7 mouse cellular contexts compared by ENCODE assay signal in the genomic region with DNA sequence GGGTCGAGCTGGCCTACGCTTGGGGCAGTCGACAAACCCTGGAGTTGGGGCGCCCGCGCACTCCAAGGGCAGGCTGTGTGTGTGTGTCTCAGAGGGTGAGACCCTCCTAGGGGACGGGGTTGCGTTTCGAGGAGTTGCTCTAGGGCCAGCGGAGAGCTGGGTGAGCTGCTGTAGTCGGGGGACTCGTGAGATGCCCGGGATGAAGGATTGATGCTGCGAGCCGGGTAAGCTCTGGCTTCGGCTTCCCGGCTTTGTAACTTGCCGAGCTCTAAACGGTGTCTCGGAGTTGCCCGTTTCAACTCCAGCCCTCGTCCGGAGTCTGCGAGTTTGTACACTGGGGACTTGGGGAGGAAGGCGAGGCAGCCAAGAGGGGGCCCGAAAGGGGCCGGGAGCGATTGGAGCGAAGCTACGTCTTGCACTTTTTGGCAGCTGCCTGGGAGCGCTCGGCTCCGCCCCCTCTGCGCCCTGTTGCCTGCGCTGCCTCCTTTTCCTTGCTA. TPM values are rescaled to one million over a fixed set of nuclear protein-coding genes. Genes with fewer than 3 reads are reported as not detected.
DNase-seq lines count a peak whose midpoint lies in the region; ATAC-seq and TF ChIP-seq lines count a peak whose summit lies in the region.

No protein-coding gene starts in this region.

- peaks cover 13% of the 10 kb centered on the region for H3K36me3 ChIP-seq in intestine, embryonic 14.5 days (ENCODE audit: control insufficient read depth, insufficient read depth, low read length)
- H3K36me3 ChIP-seq in small intestine, adult 2 months (ENCODE audit: control insufficient read depth, insufficient read depth, low read length), result peaks cover 10% of the 10 kb centered on the region

- TF ChIP-seq POLR2A in small intestine, adult 2 months (IDR thresholded peaks at IDR 0.05; ENCODE audit: low read depth, low read length), result no peak

- no peaks in the 10 kb centered on the region for H3K27me3 ChIP-seq in intestine, embryonic 14.5 days (replicated peaks; ENCODE audit: control insufficient read depth, insufficient read depth, low read length)
- H3K27me3 ChIP-seq in small intestine, adult 2 months (ENCODE audit: control insufficient read depth, insufficient read depth, low read length), result no peaks in the 10 kb centered on the region

- no peak for TF ChIP-seq CTCF in small intestine, adult 2 months (IDR thresholded peaks at IDR 0.05; ENCODE audit: extremely low read depth, insufficient read length, insufficient replicate concordance, low read depth, low read length)

- H3K9me3 ChIP-seq in intestine, embryonic 14.5 days (ENCODE audit: control insufficient read depth, low read length), result no peaks in the 10 kb centered on the region

- H3K9ac ChIP-seq in intestine, embryonic 14.5 days (ENCODE audit: low read length), result peak overlapping the region; percentile 96

- intact Hi-C loops in gastrocnemius, postnatal 14 days (cut with DNase I; ENCODE audit: low total_unique reads), result no loop called here
- intact Hi-C loops in left cerebral cortex, postnatal 25 days (cut with DNase I), result loop anchor here (5.0 kb wide), 2 partner anchors 35 to 225 kb away; no protein-coding TSS in a partner anchor

- H3K4me3 ChIP-seq in intestine, embryonic 14.5 days (ENCODE audit: low read depth, low read length), result peak overlapping the region; percentile 86
- H3K4me3 ChIP-seq in small intestine, adult 2 months (ENCODE audit: low read depth, low read length), result peak overlapping the region; percentile 87

- peak overlapping the region; percentile 94 for H3K27ac ChIP-seq in intestine, embryonic 14.5 days (ENCODE audit: low read depth)
- H3K27ac ChIP-seq in small intestine, adult 2 months (ENCODE audit: insufficient read depth, low read depth, low read length), result 0 out of 2 replicates have a peak overlapping the region, but pooled peaks have one; percentile 0

- under 1% methylated on average over 35 of the region's 35 CpGs for WGBS in intestine, embryonic 14.5 days
- WGBS in small intestine, adult 2 months, result under 1% methylated on average over 35 of the region's 35 CpGs

- H3K4me2 ChIP-seq in intestine, embryonic 14.5 days (ENCODE audit: low read length), result peak overlapping the region; percentile 68

- peak; percentile 65 for ATAC-seq in intestine, embryonic 14.5 days (replicated peaks; ENCODE audit: low FRiP score, low TSS enrichment, low read depth)

- H3K4me1 ChIP-seq in intestine, embryonic 14.5 days (replicated peaks; ENCODE audit: control insufficient read depth, insufficient read depth, low read length), result peaks cover 3% of the 10 kb centered on the region
- no peaks in the 10 kb centered on the region; the same call in 1 of the 2 replicates for H3K4me1 ChIP-seq in small intestine, adult 2 months (ENCODE audit: control insufficient read depth, insufficient read depth, insufficient read length, low read length)

- DNase-seq in adrenal gland, adult 18-20 months (ENCODE audit: low spot score in 2 of 2), result peak; percentile 62 to 65
- peak; percentile 80 for DNase-seq in embryo, embryonic 10.5 days (ENCODE audit: low spot score)
- DNase-seq in gastrocnemius, postnatal 14 days, result peak; percentile 81
- peak; percentile 90 for DNase-seq in intestine, embryonic 14.5 days (ENCODE audit: low spot score)
- DNase-seq in left cerebral cortex, postnatal 25 days (ENCODE audit: low spot score in 2 of 2), result peak; percentile 35 to 68
- DNase-seq in mesoderm, embryonic 11.5 days (ENCODE audit: low read depth, low spot score), result peak; percentile 78

RNA-seq across cellular contexts. Expression of gene Mier3, which starts 6.6 kb away (rescaled TPM):
- 10 to 100 TPM; 24.7 to 46.0 TPM for total RNA-seq in adrenal gland, adult 18-20 months (2021)
- 10 to 100 TPM; 10.2 to 12.9 TPM for total RNA-seq in gastrocnemius, postnatal 14 days (2021)
- polyA plus RNA-seq in intestine, embryonic 14.5 days (2014; fragmentation: Nextera tagmentation; extraction: Ambion mirVana), result 22.1 and 22.5 TPM in 2 replicates
- total RNA-seq in left cerebral cortex, postnatal 25 days (2021), result 10 to 100 TPM; 26.3 to 32.6 TPM
- 1.4 and 4.9 TPM in 2 replicates for polyA plus RNA-seq in small intestine, adult 2 months (2012; rRNA removed)

Comparison
In these comparisons a context has a peak if more than half of its experiments do, and no peak if none do; other contexts are left out.
1. Peak in every context shown above with its lines: DNase-seq, ATAC-seq, H3K4me3 ChIP-seq and H3K27ac ChIP-seq.